Mouse (Mus musculus) small intestine, adult 2 months (tissue): ENCODE measurements around the gene Crym.

Experiments used
- CTCF ChIP-seq: fragments of 200-500 bp; IDR thresholded peaks from 2 replicates; pipeline ENCODE4 v1.5.1; 2012; ENCODE audit warnings: low read depth, mild to moderate bottlenecking, control low read depth, inconsistent platforms, low read length, moderate library complexity, mixed read lengths; ENCODE audit not compliant: insufficient replicate concordance, insufficient read length; ENCODE audit errors: extremely low read depth
- POLR2A ChIP-seq: fragments of 200-500 bp; IDR thresholded peaks from 2 replicates; pipeline ENCODE4 v1.6.1; 2012; ENCODE audit warnings: low read depth, mild to moderate bottlenecking, control low read depth, inconsistent platforms, low read length, moderate library complexity

DNA sequence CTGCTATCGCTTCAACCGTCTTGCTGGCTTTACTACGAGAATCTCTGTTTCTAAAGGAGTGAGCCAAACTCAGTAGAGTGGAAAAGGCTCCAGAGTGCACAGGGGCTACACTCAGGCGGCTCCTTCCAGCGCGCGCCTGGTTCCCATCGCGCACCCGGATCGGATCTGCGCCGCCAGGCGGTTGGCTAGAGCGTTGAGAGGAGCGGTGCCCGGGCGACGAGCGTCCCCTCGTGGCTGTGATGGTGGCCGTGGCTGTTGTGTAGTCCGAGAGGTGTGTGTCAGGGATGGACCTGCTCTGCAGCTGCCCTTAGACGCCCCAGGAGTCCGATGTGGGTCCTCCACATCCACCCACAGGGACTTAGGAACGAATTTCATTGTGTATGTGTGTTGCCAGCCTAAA lies 1.9 kb upstream of the Crym start, which contains the start of gene Abca14:
- TF ChIP-seq CTCF (peak; percentile 99), POLR2A (no peak)
